Mouse (Mus musculus): ENCODE data around the gene Cfap36.

Cfap36 gene

GRCm38 (mm10) chr11:29180657-29181056 lies 66.6 kb downstream of the Cfap36 start:
- DNase-seq (ENCODE audit: low read depth, low spot score) = no peak

DNA sequence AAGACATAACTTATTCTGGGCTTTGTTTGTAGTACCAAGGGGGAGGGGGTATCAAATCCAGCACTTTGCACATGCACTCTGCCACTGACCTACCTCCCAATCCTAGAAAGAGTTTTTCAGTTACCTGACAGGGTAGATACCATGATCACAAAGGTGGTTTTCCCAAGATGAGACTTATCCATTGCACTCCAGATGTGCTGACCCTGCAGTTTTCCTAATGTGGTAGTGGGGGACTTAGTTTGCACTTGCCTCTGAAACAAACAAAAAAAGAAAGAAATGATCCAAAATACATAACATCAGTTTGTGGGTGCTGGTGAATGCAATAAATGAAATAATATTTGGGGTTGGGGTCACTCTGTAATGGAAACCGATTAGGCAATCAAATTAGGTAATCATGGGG lies 67.9 kb downstream of the Cfap36 start:
- DNase-seq (ENCODE audit: low read depth, low spot score) = no peak

GRCm38 (mm10) chr11:29173706-29174436 lies 73.3 kb downstream of the Cfap36 start:
- peak; percentile 2 for DNase-seq (ENCODE audit: low read depth, low spot score)

DNA sequence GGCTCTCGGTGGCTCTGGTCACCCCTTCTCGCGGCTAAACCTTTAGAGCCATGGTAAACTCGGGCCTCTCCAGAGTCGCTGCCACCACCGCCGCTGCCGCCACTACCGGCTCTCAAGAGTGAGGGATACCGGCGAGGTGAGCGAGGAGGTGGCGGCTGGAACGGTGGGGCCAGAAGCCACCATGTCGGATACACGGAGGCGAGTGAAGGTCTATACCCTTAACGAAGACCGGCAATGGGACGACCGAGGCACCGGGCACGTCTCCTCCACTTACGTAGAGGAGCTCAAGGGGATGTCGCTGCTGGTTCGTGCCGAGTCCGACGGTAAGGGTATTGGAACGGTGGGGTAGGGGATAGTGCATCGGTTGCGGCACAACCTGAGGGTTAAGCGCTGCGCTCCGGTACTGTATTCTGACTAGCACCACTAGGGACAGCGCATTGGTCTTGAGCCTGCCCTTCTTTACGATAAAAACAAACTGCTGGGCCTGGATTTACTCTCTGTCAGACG lies 74.0 kb downstream of the Cfap36 start:
- DNase-seq (ENCODE audit: low read depth, low spot score) = peak; percentile 75

GRCm38 (mm10) chr11:29172563-29173124 lies 74.6 kb downstream of the Cfap36 start, which contains the start of gene Ppp4r3b:
Gene Ppp4r3b (plus strand): TSS chr11:29172890.
- DNase-seq (ENCODE audit: low read depth, low spot score) = peak; percentile 99

- DNase-seq (ENCODE audit: low read depth, low spot score) = peak; percentile 28
These were observed 75.2 kb downstream of the Cfap36 start for GRCm38 (mm10) chr11:29171959-29172391.
